Mouse (Mus musculus): Measurements from ENCODE around the gene P2ry2.

The P2ry2 gene

GRCm38 (mm10) chr7:100988092-100988491, 24.6 kb downstream of the P2ry2 start:
- DNase-seq (ENCODE audit: low read depth, low spot score), result peak; percentile 61

GRCm38 (mm10) chr7:100984452-100985395, 27.9 kb downstream of the P2ry2 start:
- DNase-seq (ENCODE audit: low read depth, low spot score), result no peak

- DNase-seq (ENCODE audit: low read depth, low spot score), result no peak
Measured at GRCm38 (mm10) chr7:100979175-100979574, 33.5 kb downstream of the P2ry2 start.

DNA sequence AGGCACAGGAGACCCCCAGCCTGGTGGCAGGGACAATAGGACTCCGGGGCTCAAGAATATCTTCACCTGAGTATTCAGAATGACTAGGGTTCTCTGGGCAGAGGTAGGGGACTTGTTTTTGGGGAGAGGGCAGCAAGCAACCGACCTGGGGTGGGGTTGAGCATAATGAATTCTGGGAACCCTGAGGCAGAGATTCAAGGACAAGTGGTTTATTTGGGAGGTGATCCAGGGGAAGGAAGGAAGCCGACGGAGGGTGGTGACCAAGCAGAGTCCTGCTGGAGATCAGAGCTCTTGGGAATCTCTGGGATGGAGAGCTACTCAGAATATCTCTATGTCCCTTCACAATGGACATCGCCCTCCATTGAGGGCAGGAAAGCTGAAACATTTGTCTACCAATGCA, 34.5 kb downstream of the P2ry2 start:
- no peak for DNase-seq (ENCODE audit: low read depth, low spot score)

- DNase-seq (ENCODE audit: low read depth, low spot score), result no peak
Measured at GRCm38 (mm10) chr7:100974135-100974903, 38.3 kb downstream of the P2ry2 start, which contains the start of gene P2ry6. Gene P2ry6, minus strand, starts transcription at chr7:100974649.

GRCm38 (mm10) chr7:100972875-100973274, 39.8 kb downstream of the P2ry2 start:
- no peak for DNase-seq (ENCODE audit: low read depth, low spot score)

GRCm38 (mm10) chr7:100968874-100969659, 43.6 kb downstream of the P2ry2 start:
- no peak for DNase-seq (ENCODE audit: low read depth, low spot score)

DNA sequence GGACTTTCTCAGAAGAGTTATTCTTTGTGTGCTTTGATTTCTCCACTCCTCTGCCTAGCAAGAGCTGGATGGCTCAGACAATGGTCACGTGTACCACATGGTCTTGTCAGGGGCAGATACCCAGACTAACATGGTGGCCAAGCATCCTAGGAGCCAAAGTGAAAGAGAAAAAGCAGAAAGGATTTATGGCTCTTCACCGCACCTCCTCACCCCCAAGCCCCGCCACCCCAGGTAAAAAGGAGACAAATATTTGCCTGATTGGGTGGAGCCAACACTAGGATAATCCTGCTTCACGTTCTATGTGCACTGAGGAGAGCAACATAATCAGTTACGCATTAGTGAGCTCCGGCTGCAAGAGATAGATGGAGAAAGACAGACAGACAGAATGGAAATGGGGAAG, 44.3 kb downstream of the P2ry2 start:
- DNase-seq (ENCODE audit: low read depth, low spot score), result no peak

- DNase-seq (ENCODE audit: low read depth, low spot score), result no peak
Measured at GRCm38 (mm10) chr7:100967850-100968249, 44.8 kb downstream of the P2ry2 start.

GRCm38 (mm10) chr7:100966014-100966413, 46.7 kb downstream of the P2ry2 start:
- DNase-seq (ENCODE audit: low read depth, low spot score), result no peak

DNA sequence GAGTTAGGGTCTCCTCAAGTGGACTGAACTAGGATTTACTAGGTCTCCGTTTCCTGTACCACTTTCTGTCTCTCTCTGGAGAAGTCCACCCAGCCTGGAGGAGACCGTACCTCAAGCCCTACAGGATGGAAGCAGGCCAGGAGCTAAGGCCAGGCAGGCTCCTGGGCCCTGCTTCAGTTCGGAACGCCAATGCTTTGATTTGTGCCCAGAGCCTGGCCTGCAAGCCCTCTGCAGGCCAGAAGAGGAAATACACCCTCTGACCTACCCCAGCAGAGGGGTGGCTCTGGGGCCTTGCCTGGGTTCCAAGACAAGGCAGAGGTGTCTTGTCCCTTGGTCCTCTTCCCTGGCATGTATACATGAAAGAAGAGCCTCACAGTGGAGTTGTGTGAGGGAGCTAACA, 47.6 kb downstream of the P2ry2 start:
- peak; percentile 58 for DNase-seq (ENCODE audit: low read depth, low spot score)

DNA sequence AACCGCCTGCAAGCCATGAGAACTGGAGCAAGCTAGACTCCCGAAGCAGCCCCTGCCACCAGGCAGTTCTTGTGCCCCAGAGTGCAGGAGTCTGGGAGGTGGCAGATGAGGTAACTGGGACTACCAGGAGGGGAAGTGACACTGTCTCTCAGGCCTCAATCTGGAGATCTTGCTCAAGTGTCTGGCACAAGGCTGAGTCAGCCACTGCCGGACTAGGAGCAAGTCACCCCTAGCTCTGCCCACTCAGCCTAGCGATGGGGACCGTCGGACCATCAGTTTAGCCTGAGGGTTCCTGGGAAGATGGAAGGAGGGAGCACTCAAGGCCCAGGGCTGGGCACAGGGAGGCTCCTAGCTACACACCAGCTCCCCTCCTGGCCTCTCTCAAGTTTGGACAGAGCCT, 48.4 kb downstream of the P2ry2 start:
- DNase-seq (ENCODE audit: low read depth, low spot score), result no peak

DNA sequence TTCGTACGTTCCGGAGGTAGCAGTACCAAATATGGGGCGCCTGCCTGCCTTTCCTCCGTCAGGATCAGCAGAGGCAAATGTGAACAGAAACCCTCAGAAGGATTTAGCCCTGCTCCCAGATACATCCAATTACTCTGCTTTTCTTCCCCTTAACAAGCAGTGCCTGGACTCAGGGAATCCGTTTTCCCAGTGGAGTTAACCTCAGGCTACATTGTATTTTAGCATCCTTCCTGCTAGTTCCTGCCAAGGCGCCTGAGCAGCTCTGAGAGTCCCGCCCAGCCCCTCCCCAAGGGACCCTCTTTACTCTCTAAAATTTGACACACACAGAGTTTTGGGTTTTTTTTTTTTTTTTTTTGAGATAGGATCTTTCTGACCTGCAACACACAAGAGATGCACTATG, 49.3 kb downstream of the P2ry2 start:
- DNase-seq (ENCODE audit: low read depth, low spot score), result no peak

GRCm38 (mm10) chr7:100961146-100961545, 51.5 kb downstream of the P2ry2 start:
- no peak for DNase-seq (ENCODE audit: low read depth, low spot score)

GRCm38 (mm10) chr7:100960462-100960861, 52.2 kb downstream of the P2ry2 start:
- DNase-seq (ENCODE audit: low read depth, low spot score), result no peak

- DNase-seq (ENCODE audit: low read depth, low spot score), result peak; percentile 35
Measured at GRCm38 (mm10) chr7:100958426-100958825, 54.2 kb downstream of the P2ry2 start.

DNA sequence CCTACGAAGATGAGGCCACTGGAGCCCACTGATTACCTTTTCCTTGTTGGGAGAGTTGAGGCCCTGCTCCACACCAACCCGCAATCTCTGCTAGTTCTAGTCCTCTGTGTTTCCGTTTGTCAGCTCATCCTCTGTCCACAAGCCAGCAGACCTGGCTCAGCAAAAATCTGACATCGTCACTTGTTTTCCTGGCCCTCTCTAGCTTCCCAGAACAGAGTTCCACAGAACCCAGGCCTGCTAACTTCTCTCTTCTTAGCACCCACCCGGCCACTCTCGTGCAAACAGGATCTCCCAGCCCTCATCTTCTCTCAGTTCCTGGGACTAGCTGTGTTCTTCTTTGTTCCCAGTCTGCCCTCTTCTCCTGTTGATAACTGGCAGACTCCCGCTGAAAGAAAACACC, 60.0 kb downstream of the P2ry2 start:
- DNase-seq (ENCODE audit: low read depth, low spot score), result no peak

DNA sequence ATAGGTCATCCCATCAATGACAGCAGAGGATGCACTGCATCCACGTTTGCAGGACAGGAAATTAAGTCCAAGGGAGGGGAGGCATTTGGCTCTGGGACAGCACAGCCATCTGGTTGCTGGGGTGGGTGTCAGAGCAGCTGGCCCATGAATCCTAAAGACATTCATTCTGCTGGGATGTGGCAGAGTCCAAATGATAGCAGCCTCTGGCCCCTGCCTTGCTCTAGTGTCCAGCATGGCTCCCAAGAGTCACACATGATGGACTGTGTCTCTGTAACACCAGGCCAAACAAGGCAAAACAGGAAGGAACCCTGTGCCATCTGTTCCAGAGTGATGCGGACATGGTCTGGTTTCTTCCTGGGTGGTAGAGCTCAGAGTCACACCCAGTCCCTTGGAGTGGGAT, 60.8 kb downstream of the P2ry2 start:
- no peak for DNase-seq (ENCODE audit: low read depth, low spot score)

GRCm38 (mm10) chr7:100950481-100951010, 62.1 kb downstream of the P2ry2 start:
- DNase-seq (ENCODE audit: low read depth, low spot score), result peak; percentile 26

DNA sequence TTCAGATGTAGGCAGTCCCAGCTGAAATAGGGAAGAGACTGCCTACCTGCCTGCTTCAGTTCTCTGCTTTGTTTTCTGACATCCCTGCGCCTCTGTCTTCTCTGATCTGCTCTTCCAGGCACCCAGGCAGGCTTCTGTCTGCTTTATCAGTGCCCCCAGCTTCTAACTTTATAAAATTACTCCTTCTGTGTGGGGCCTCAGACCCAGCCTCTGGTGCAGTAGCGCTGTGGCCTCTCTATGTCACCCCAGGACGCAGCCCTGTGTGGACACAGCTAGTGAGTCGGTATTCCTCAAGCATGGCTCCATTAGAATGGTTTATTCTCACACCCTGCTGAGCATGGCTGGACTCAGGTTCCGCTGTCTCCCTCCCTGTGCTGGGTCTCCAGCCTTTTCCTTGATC, 62.6 kb downstream of the P2ry2 start:
- DNase-seq (ENCODE audit: low read depth, low spot score), result no peak
